Mouse (Mus musculus) heart, postnatal 4 days (tissue): ENCODE data around the gene Defa26. TPM values are rescaled to one million over a fixed set of nuclear protein-coding genes. Genes with fewer than 3 reads are reported as not detected.
"Not testable (repeated sequence)": the region's sequence is repeated elsewhere in the genome, so short reads cannot be mapped to it uniquely, and the experiment has no call there.

ENCODE experiments used
- DNase-seq: peaks from one replicate; pipeline ENCODE4 v3.0.0; 2021
- total RNA-seq, 2 experiments: library from RNA; stranded (reverse); gene quantifications; 2 replicates each; pipeline ENCODE4 v1.2.3; 2021

Defa26 gene
- total RNA-seq, result not detected

GRCm38 (mm10) chr8:21617883-21618282 lies at the start of gene Defa26:
Gene Defa26, plus strand, starts transcription at chr8:21618183.
- DNase-seq, result not testable (repeated sequence)

- not testable (repeated sequence) for DNase-seq
These were observed 35.3 kb upstream of the Defa26 start, which contains the start of gene Defa28 for GRCm38 (mm10) chr8:21582706-21583105. Gene Defa28, plus strand, starts transcription at chr8:21583006.

- DNase-seq, result not testable (repeated sequence)
These were observed 23.6 kb upstream of the Defa26 start, which contains the start of gene Gm7861 for GRCm38 (mm10) chr8:21594408-21594807. Gene Gm7861, minus strand, starts transcription at chr8:21594508.

GRCm38 (mm10) chr8:21655480-21655879 lies 37.5 kb downstream of the Defa26 start, which contains the start of gene Defa17:
Gene Defa17, plus strand, starts transcription at chr8:21655780.
- DNase-seq, result not testable (repeated sequence)

- not testable (repeated sequence) for DNase-seq
These were observed 47.5 kb downstream of the Defa26 start, which contains the start of gene Defa34 for GRCm38 (mm10) chr8:21665497-21665896. Gene Defa34, plus strand, starts transcription at chr8:21665797.

Other genes starting within 250 kb of the Defa26 start
- not detected for gene Defa2, start 239.7 kb upstream of the Defa26 start, total RNA-seq
- not detected for gene Defa33, start 226.4 kb upstream of the Defa26 start, total RNA-seq
- gene Defa36, start 190.8 kb upstream of the Defa26 start, total RNA-seq, result not detected
- not detected for gene Gm7849, start 161.6 kb upstream of the Defa26 start, total RNA-seq
- gene Defa20, start 108.9 kb upstream of the Defa26 start, total RNA-seq, result not detected
- gene Defa32, start 89.2 kb upstream of the Defa26 start, total RNA-seq, result not detected
- not detected for gene Defa37, start 52.8 kb upstream of the Defa26 start, total RNA-seq
- not detected for gene Defa28, start 35.2 kb upstream of the Defa26 start, total RNA-seq
- not detected for gene Gm7861, start 23.7 kb upstream of the Defa26 start, total RNA-seq
- not detected for gene Defa17, start 37.6 kb downstream of the Defa26 start, total RNA-seq
- gene Defa34, start 47.6 kb downstream of the Defa26 start, total RNA-seq, result not detected
- not detected for gene AY761184, start 85.5 kb downstream of the Defa26 start, total RNA-seq
- gene Defa24, start 116.3 kb downstream of the Defa26 start, total RNA-seq, result not detected
- gene Defb50, start 205.4 kb downstream of the Defa26 start, total RNA-seq, result not detected
- not detected for gene Defb2, start 221.7 kb downstream of the Defa26 start, total RNA-seq
- not detected for gene Defb10, start 240.7 kb downstream of the Defa26 start, total RNA-seq